Mouse (Mus musculus) cortical plate, adult 2 months (tissue): ENCODE measurements around the gene Col5a1.

ENCODE experiments used
- CTCF ChIP-seq: fragments of 200-500 bp; IDR thresholded peaks from 2 replicates; pipeline ENCODE4 v1.5.1; 2011; ENCODE audit warnings: mild to moderate bottlenecking, control low read depth, low read length; ENCODE audit not compliant: insufficient read depth; ENCODE audit errors: extremely low read depth
- POLR2A ChIP-seq: fragments of 200-500 bp; IDR thresholded peaks from 2 replicates; pipeline ENCODE4 v1.6.1; 2011; ENCODE audit warnings: mild to moderate bottlenecking, low read length, control low read depth; ENCODE audit not compliant: insufficient read depth; ENCODE audit errors: extremely low read depth

DNA sequence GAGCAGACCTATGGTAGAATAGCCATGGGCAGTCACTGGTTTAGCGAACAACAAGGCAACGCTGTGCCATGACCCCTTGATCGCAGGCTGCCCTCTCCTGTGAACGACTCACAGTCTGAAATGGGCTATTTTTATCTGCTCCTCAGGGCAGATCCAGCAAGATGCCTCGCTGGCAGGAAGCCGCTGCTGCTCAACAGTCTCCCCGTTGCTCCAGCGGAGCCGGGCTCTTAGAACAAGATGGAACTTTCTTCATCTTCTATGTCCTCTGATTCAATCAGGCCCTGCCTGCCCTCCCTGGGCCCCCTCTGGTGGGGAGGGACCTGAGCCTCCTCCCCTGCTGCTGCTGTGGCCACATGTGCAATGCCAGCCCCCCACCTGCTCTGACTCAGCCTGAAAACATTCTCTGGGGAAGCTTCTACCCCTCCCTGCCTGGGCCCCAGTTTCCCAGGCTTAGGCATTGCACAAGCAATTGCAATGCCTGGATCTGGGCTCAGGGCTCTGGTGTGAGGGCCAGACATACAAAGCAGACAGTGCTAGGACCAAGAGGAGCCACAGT, 27.8 kb upstream of the Col5a1 start:
- TF ChIP-seq POLR2A = no peak
- TF ChIP-seq CTCF = no peak
